Mouse (Mus musculus) cerebellum, adult 2 months (tissue): Measurements from ENCODE around the gene Nab1. TPM values are rescaled to one million over a fixed set of nuclear protein-coding genes. Genes with fewer than 3 reads are reported as not detected.
"Not testable (repeated sequence)": the region's sequence is repeated elsewhere in the genome, so short reads cannot be mapped to it uniquely, and the experiment has no call there.

ENCODE experiments used
- DNase-seq, 2 experiments: peaks; one replicate each; pipeline ENCODE4 v3.0.0; 2021
- H3K27ac ChIP-seq: fragments of 200-500 bp; 2 replicates; pipeline ENCODE4 v1.5.1; 2012; ENCODE audit warnings: low read length, control low read depth, inconsistent platforms; ENCODE audit not compliant: insufficient read depth
- H3K27me3 ChIP-seq: fragments of 200-500 bp; 2 replicates; pipeline ENCODE4 v1.6.1; 2012; ENCODE audit warnings: inconsistent platforms, mild to moderate bottlenecking, low read length, moderate library complexity; ENCODE audit not compliant: control insufficient read depth, insufficient read depth
- H3K4me1 ChIP-seq: fragments of 200-500 bp; 2 replicates; pipeline ENCODE4 v1.6.1; 2011; ENCODE audit warnings: low read length; ENCODE audit not compliant: control insufficient read depth, insufficient read depth
- H3K4me3 ChIP-seq: fragments of 200-500 bp; replicated peaks from 2 replicates; pipeline ENCODE3; 2011; ENCODE audit warnings: mild to moderate bottlenecking, low read depth, low read length, control low read depth; ENCODE audit not compliant: insufficient read depth
- CTCF ChIP-seq: fragments of 200-500 bp; IDR thresholded peaks from 2 replicates; pipeline ENCODE4 v1.5.1; 2011; ENCODE audit warnings: low read depth, mild to moderate bottlenecking, control low read depth, low read length, moderate library complexity, borderline replicate concordance; ENCODE audit not compliant: insufficient read depth
- POLR2A ChIP-seq: fragments of 200-500 bp; IDR thresholded peaks from 2 replicates; pipeline ENCODE4 v1.6.1; 2011; ENCODE audit warnings: low read length, control low read depth, borderline replicate concordance; ENCODE audit not compliant: insufficient read depth
- WGBS: fragments of 180-500 bp; shearing (Covaris S2); methylation state at CpG from one replicate; pipeline ENCODE4 v1.1.7; 2018; 5-methylcytosine and 5-hydroxymethylcytosine counted together
- polyA plus RNA-seq: library from polyadenylated mRNA; depleted of rRNA; stranded (reverse); fragments of >200 nt; gene quantifications from 2 replicates; pipeline ENCODE4 v1.2.3, GENCODE M21; 2012; rRNA removed

Nab1 gene
- polyA plus RNA-seq: 23.4 and 25.1 TPM in 2 replicates

DNA sequence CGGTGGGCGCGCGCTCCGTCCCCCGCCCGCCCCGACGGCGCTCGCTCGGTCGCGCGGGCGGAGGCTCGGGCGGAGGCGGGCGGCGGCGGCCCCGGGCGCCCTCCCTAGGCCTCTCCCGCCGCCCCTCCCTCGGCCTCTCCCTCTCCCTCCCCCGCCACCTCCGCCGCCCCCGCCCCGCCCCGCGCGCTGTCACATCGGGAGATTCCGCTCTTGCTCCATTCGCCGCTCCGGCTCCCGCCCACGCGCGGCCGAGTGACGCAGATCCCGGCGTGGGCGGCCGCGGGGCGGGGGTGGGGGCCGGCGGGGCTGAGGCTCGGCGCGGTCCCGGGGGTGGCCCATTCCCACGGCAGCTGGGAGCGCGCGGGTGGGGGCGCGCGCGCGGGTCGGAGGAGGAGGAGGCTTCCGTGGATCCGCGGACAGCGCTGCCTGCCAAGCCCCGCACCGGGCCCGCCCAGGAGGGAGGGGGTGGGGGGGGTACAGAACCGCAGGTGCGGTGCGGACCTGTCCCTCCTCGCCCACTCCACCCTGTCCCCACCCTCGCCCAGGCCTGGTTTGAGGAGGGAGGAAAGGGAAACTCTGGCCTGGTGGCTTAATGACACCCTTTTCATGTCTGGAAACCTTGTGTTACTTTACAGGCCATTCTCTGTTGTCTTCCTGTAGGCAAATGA lies at the start of gene Nab1:
Nab1 (minus strand) TSS at position 366 of the 668 bp plus-strand sequence.
- Histone ChIP-seq H3K4me1 (peaks cover 11% of the 10 kb centered on the region; the same call in 1 of the 2 replicates), H3K27ac (peak within 1 kb of the TSS; percentile 83), H3K4me3 (peak within 1 kb of the TSS; percentile 99), H3K27me3 (no peaks in the 10 kb centered on the region)
- TF ChIP-seq CTCF (no peak), POLR2A (peak; percentile 38; the same call in 1 of the 2 replicates)
- DNase-seq: peak; percentile 87 to 92
- WGBS: 1% methylated on average over 60 of the region's 80 CpGs

DNA sequence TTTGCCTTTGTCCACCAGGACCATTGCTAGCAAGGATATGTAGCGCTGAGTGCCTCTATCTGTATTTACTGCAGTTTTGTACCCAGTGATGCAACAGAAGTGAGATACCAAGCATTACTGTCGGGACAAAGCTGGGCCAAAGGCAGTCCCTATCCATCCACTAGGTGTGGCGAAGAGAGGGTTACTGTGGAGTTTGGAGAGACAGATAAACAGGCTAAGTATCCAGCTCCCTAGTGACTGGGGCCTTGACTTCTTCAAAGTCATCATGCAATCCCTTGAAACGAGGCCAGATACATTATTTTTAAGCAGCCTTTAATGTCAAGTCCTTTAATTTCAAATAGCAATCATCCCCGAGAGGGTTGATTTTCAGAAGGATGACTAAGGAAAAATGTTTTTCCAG lies 47.0 kb upstream of the Nab1 start:
- no peak overlapping the region for H3K27ac ChIP-seq
- no peaks in the 10 kb centered on the region for H3K4me1 ChIP-seq
- no peaks in the 10 kb centered on the region for H3K27me3 ChIP-seq
- no peak for DNase-seq
- TF ChIP-seq CTCF (no peak), POLR2A (no peak)
- WGBS: 90% methylated on average over 5 of the region's 5 CpGs
- no peak overlapping the region for H3K4me3 ChIP-seq

DNA sequence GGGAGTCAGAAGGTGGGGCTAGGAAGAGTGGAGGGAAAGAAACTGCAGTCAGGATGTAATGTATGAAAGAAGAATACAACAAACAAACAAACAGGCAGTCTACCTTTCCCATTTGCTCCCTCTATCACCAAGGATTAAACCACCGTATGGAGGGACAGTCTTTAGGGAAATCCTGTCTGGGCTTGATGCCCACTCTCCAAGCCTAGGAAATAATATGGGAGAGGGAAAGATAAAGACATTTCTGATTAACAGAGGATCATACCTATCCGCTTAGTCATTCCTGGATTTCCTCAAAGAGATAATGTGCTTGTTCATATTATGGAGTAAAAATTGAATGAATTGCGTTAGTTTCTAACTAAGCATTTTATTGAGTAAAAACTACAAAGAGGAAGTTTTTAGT lies 46.3 kb upstream of the Nab1 start:
- Histone ChIP-seq H3K27ac (no peak overlapping the region), H3K4me3 (no peak overlapping the region), H3K27me3 (no peaks in the 10 kb centered on the region), H3K4me1 (no peaks in the 10 kb centered on the region)
- no peak for DNase-seq
- TF ChIP-seq POLR2A (no peak), CTCF (no peak)
- WGBS: 71% methylated on average over 3 of the region's 3 CpGs

- 87% methylated on average over 3 of the region's 3 CpGs for WGBS
- not testable (repeated sequence) for DNase-seq
These were observed 39.6 kb upstream of the Nab1 start for GRCm38 (mm10) chr1:52540124-52540523.

DNA sequence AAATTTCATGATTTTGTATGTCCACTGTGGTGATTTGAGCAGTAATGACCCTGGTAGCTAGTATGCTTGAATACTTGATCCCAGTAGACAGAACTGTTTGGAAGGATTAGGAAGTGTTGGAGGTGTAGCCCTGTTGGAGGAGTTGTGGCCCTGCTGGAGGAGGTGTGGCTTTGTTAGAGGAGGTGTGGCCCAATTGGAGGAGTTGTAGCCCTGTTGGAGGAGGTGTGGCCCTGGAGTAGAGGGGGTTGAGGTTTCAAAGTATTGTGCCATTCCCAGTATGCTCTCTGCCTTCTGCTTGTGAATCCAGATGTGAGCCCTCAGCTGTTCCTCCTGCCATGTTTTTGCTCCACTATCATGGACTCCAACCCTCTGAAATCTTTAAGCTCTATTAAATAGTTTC lies 29.5 kb upstream of the Nab1 start:
- Histone ChIP-seq H3K4me1 (no peaks in the 10 kb centered on the region), H3K27ac (no peak overlapping the region)

More at GRCm38 (mm10) chr1:52540124-52540523, 39.6 kb upstream of the Nab1 start:
- not testable (repeated sequence) for H3K4me1 ChIP-seq, H3K27ac ChIP-seq, H3K4me3 ChIP-seq, H3K27me3 ChIP-seq

GRCm38 (mm10) chr1:52527656-52528055 lies 27.2 kb upstream of the Nab1 start:
- no peaks in the 10 kb centered on the region for H3K27me3 ChIP-seq
- WGBS: 61% methylated on average over 2 of the region's 2 CpGs

More for the DNA sequence above, 29.5 kb upstream of the Nab1 start:
- no peak for DNase-seq
- TF ChIP-seq POLR2A (no peak), CTCF (no peak)
- no peak overlapping the region for H3K4me3 ChIP-seq
- no peaks in the 10 kb centered on the region for H3K27me3 ChIP-seq

GRCm38 (mm10) chr1:52527252-52527651 lies 26.8 kb upstream of the Nab1 start:
- TF ChIP-seq CTCF (no peak), POLR2A (no peak)
- DNase-seq: no peak
- H3K4me3 ChIP-seq: no peak overlapping the region
- peaks cover 5% of the 10 kb centered on the region; the same call in 1 of the 2 replicates for H3K4me1 ChIP-seq
- no peaks in the 10 kb centered on the region for H3K27me3 ChIP-seq
- WGBS: 84% methylated on average over 2 of the region's 2 CpGs
- no peak overlapping the region for H3K27ac ChIP-seq

More at GRCm38 (mm10) chr1:52527656-52528055, 27.2 kb upstream of the Nab1 start:
- Histone ChIP-seq H3K27ac (no peak overlapping the region), H3K4me3 (no peak overlapping the region), H3K4me1 (peaks cover 5% of the 10 kb centered on the region; the same call in 1 of the 2 replicates)
- no peak for TF ChIP-seq POLR2A
- no peak for TF ChIP-seq CTCF
- DNase-seq: no peak

- H3K27me3 ChIP-seq: no peaks in the 10 kb centered on the region
- WGBS: 94% methylated on average over 5 of the region's 5 CpGs
- H3K27ac ChIP-seq: no peak overlapping the region
- H3K4me1 ChIP-seq: peaks cover 16% of the 10 kb centered on the region; the same call in 1 of the 2 replicates
- no peak for DNase-seq
- TF ChIP-seq POLR2A (no peak), CTCF (no peak)
- no peak overlapping the region for H3K4me3 ChIP-seq
These were observed 24.2 kb upstream of the Nab1 start for GRCm38 (mm10) chr1:52524663-52525062.
